Mouse (Mus musculus) stomach, embryonic 14.5 days (tissue): ENCODE measurements around the gene Ubiad1. TPM values are rescaled to one million over a fixed set of nuclear protein-coding genes. Genes with fewer than 3 reads are reported as not detected.

Experiments used
- ATAC-seq: fragments of 200-750 bp; cut with Nextera tagmentation; 2 replicates; pipeline ENCODE4 v1.8.0; 2017; ENCODE audit warnings: low read depth, moderate TSS enrichment; ENCODE audit not compliant: insufficient number of reproducible peaks, insufficient read depth, low FRiP score
- H3K27ac ChIP-seq: fragments of 300-500 bp; sonication (generic); 2 replicates; pipeline ENCODE4 v1.5.1; 2014; ENCODE audit warnings: mild to moderate bottlenecking, low read length, moderate library complexity, mixed read lengths
- H3K27me3 ChIP-seq: fragments of 300-500 bp; sonication (generic); 2 replicates; pipeline ENCODE4 v1.6.1; 2014; ENCODE audit warnings: low read length, control low read depth, mixed read lengths; ENCODE audit not compliant: control insufficient read depth, insufficient read depth
- H3K36me3 ChIP-seq: fragments of 300-500 bp; sonication (generic); 2 replicates; pipeline ENCODE4 v1.6.1; 2014; ENCODE audit warnings: mild to moderate bottlenecking, control low read depth, low read length, moderate library complexity, mixed read lengths; ENCODE audit not compliant: control insufficient read depth, insufficient read depth
- H3K4me1 ChIP-seq: fragments of 300-500 bp; sonication (generic); 2 replicates; pipeline ENCODE4 v1.6.1; 2014; ENCODE audit warnings: low read length, control low read depth, mixed read lengths; ENCODE audit not compliant: control insufficient read depth, insufficient read depth
- H3K4me2 ChIP-seq: fragments of 300-500 bp; sonication (generic); replicated peaks from 2 replicates; pipeline ENCODE4 v1.6.1; 2014; ENCODE audit warnings: low read depth, low read length, control low read depth
- H3K4me3 ChIP-seq: fragments of 300-500 bp; sonication (generic); 2 replicates; pipeline ENCODE4 v1.5.1; 2014; ENCODE audit warnings: low read depth, low read length, control low read depth
- H3K9ac ChIP-seq: fragments of 300-500 bp; sonication (generic); replicated peaks from 2 replicates; pipeline ENCODE4 v1.6.1; 2014; ENCODE audit warnings: low read depth, mild to moderate bottlenecking, control low read depth, low read length, moderate library complexity, mixed read lengths
- H3K9me3 ChIP-seq: fragments of 300-500 bp; sonication (generic); 2 replicates; pipeline ENCODE4 v1.6.1; 2016; ENCODE audit warnings: low read depth, low read length, control low read depth; ENCODE audit not compliant: control insufficient read depth
- WGBS: fragments of 180-500 bp; shearing (Covaris S2); extraction: QIAGEN DNeasy Blood & Tissue Kit; methylation state at CpG from one replicate; pipeline ENCODE4 v1.1.7; 2014; 5-methylcytosine and 5-hydroxymethylcytosine counted together
- polyA plus RNA-seq: library from polyadenylated mRNA; unstranded; fragments of >200 nt; fragmentation: Nextera tagmentation; extraction: Ambion mirVana; gene quantifications from 2 replicates; pipeline ENCODE4 v1.2.1, GENCODE M21; 2014

The Ubiad1 gene
- polyA plus RNA-seq, 1 experiment from 2014 or later, result 16.9 TPM

- H3K36me3 ChIP-seq, result no peaks in the 10 kb centered on the region
- no peak overlapping the region for H3K9ac ChIP-seq
- peaks cover 16% of the 10 kb centered on the region for H3K27me3 ChIP-seq
- peaks cover 8% of the 10 kb centered on the region for H3K4me1 ChIP-seq
- H3K27ac ChIP-seq, result no peak overlapping the region
- H3K4me2 ChIP-seq, result 0 out of 2 replicates have a peak overlapping the region, but pooled peaks have one; percentile 20
- no peaks in the 10 kb centered on the region for H3K9me3 ChIP-seq
- 10% methylated on average over 13 of the region's 13 CpGs for whole genome bisulfite sequencing
- no peak overlapping the region for H3K4me3 ChIP-seq
- no peak for ATAC-seq
Observed at GRCm38 (mm10) chr4:148405255-148405788, 39.2 kb downstream of the Ubiad1 start.

DNA sequence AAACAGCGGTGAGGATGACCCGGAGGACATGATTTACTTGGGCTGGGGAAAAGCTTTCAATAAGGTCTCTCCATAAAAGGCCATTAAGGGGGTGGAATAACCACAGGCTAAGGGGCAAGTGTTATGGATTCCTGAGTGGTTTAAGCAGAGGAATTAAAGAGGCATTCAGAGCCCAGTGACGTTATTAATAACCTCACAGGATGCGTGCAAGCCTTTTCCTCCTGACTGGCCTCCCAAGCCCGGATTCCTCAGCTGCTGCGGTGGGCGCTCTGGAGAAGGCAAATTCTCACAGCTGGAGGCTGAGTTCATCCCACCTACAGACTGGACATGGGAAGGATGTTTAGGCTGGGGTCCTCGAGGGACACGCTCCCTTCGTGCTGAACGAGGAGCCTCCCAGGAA is 39.8 kb downstream of the Ubiad1 start:
- WGBS, result 5% methylated on average over 11 of the region's 11 CpGs
- Histone ChIP-seq H3K36me3 (no peaks in the 10 kb centered on the region), H3K9ac (no peak overlapping the region), H3K27me3 (peaks cover 16% of the 10 kb centered on the region), H3K4me1 (peaks cover 8% of the 10 kb centered on the region), H3K9me3 (no peaks in the 10 kb centered on the region), H3K27ac (no peak overlapping the region), H3K4me2 (peak overlapping the region; percentile 20; the same call in 1 of the 2 replicates), H3K4me3 (no peak overlapping the region)
- no peak for ATAC-seq

- no peaks in the 10 kb centered on the region for H3K9me3 ChIP-seq
- H3K36me3 ChIP-seq, result no peaks in the 10 kb centered on the region
- no peak overlapping the region for H3K4me3 ChIP-seq
- peaks cover 8% of the 10 kb centered on the region for H3K4me1 ChIP-seq
- H3K4me2 ChIP-seq, result no peak overlapping the region
- 16% methylated on average over 12 of the region's 12 CpGs for WGBS
- H3K9ac ChIP-seq, result no peak overlapping the region
- no peak overlapping the region for H3K27ac ChIP-seq
- H3K27me3 ChIP-seq, result peaks cover 16% of the 10 kb centered on the region
- ATAC-seq, result no peak
Observed at GRCm38 (mm10) chr4:148403402-148403801, 41.2 kb downstream of the Ubiad1 start.

GRCm38 (mm10) chr4:148399437-148400094 is 45.0 kb downstream of the Ubiad1 start:
- ATAC-seq, result no peak
- Histone ChIP-seq H3K4me1 (peaks cover 4% of the 10 kb centered on the region; the same call in 1 of the 2 replicates), H3K36me3 (no peaks in the 10 kb centered on the region), H3K27me3 (peaks cover 13% of the 10 kb centered on the region), H3K4me2 (no peak overlapping the region), H3K4me3 (no peak overlapping the region), H3K9me3 (no peaks in the 10 kb centered on the region), H3K9ac (no peak overlapping the region), H3K27ac (no peak overlapping the region)
- 66% methylated on average over 9 of the region's 9 CpGs for WGBS

GRCm38 (mm10) chr4:148397531-148398287 is 46.9 kb downstream of the Ubiad1 start:
- no peak overlapping the region for H3K9ac ChIP-seq
- no peak overlapping the region for H3K4me3 ChIP-seq
- ATAC-seq, result no peak
- H3K9me3 ChIP-seq, result no peaks in the 10 kb centered on the region
- H3K4me2 ChIP-seq, result no peak overlapping the region
- peaks cover 5% of the 10 kb centered on the region; the same call in 1 of the 2 replicates for H3K27me3 ChIP-seq
- no peaks in the 10 kb centered on the region for H3K36me3 ChIP-seq
- H3K4me1 ChIP-seq, result no peaks in the 10 kb centered on the region
- no peak overlapping the region for H3K27ac ChIP-seq
- WGBS, result 78% methylated on average over 18 of the region's 18 CpGs

GRCm38 (mm10) chr4:148397113-148397512 is 47.5 kb downstream of the Ubiad1 start:
- 81% methylated on average over 4 of the region's 4 CpGs for WGBS

DNA sequence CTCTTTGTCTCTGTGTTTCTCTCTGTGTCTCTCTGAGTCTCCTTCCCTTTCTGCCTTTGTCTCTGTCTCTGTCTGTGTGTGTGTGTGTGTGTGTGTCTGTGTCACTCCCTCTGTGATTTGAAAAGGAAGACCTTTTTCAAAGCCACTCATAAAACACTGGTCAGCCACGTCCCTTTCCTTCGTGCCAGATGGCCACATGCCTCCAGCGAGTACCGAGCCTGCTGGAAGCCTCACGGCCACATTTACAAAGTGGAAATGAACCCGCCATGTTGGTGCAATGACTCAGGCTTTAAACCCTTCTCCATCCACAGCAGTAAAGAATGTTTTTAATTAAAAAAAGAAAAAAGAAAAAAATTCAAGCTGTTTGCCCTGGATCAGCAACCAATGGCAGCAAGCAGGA is 48.7 kb downstream of the Ubiad1 start:
- no peak for ATAC-seq
- Histone ChIP-seq H3K36me3 (no peaks in the 10 kb centered on the region), H3K27ac (no peak overlapping the region), H3K9ac (no peak overlapping the region), H3K4me3 (no peak overlapping the region), H3K4me1 (no peaks in the 10 kb centered on the region), H3K27me3 (no peaks in the 10 kb centered on the region), H3K9me3 (no peaks in the 10 kb centered on the region), H3K4me2 (no peak overlapping the region)
- WGBS, result 82% methylated on average over 6 of the region's 6 CpGs

More at GRCm38 (mm10) chr4:148397113-148397512, 47.5 kb downstream of the Ubiad1 start:
- no peak overlapping the region for H3K27ac ChIP-seq
- H3K36me3 ChIP-seq, result no peaks in the 10 kb centered on the region
- no peak overlapping the region for H3K9ac ChIP-seq
- no peaks in the 10 kb centered on the region for H3K9me3 ChIP-seq
- no peak for ATAC-seq
- H3K4me2 ChIP-seq, result no peak overlapping the region
- H3K27me3 ChIP-seq, result peaks cover 5% of the 10 kb centered on the region; the same call in 1 of the 2 replicates
- H3K4me3 ChIP-seq, result no peak overlapping the region
- no peaks in the 10 kb centered on the region for H3K4me1 ChIP-seq

DNA sequence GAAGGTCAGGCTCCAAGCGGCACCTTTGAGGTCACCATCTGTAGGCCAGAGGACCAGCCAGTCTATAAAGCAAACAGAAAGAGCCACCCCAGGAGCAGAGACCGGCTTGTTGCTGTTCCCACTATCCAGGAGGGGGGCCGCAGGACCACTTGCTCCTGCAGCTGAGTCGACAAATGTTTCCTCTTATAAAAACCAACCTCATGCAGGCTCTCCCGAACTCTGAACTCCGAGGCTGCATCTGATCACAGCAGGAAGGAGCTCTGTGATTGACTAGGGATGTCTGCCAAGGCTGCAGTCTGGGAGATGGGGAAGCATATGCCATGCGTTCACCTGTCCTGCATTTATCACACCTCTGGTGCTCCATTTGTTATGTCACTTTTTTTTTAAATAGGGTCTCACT is 49.4 kb downstream of the Ubiad1 start:
- Histone ChIP-seq H3K4me2 (no peak overlapping the region), H3K27ac (no peak overlapping the region), H3K36me3 (no peaks in the 10 kb centered on the region), H3K4me3 (no peak overlapping the region), H3K9ac (no peak overlapping the region), H3K27me3 (no peaks in the 10 kb centered on the region), H3K4me1 (no peaks in the 10 kb centered on the region), H3K9me3 (no peaks in the 10 kb centered on the region)
- no peak for ATAC-seq
- WGBS, result 53% methylated on average over 7 of the region's 7 CpGs
